Mouse (Mus musculus) liver, embryonic 13.5 days (tissue): ENCODE measurements around the gene Lrguk. TPM values are rescaled to one million over a fixed set of nuclear protein-coding genes. Genes with fewer than 3 reads are reported as not detected.

Experiments used
- ATAC-seq: fragments of 200-750 bp; cut with Nextera tagmentation; 2 replicates; pipeline ENCODE4 v1.8.0; 2017; ENCODE audit warnings: low read depth, mild to moderate bottlenecking, moderate number of reproducible peaks, moderate library complexity
- DNase-seq: peaks from one replicate; pipeline ENCODE4 v3.0.0; 2022
- H3K27ac ChIP-seq: fragments of 300-500 bp; sonication (generic); 2 replicates; pipeline ENCODE4 v1.5.1; 2015; ENCODE audit warnings: moderate library complexity, mild to moderate bottlenecking, inconsistent platforms
- H3K27me3 ChIP-seq: fragments of 300-500 bp; sonication (generic); 2 replicates; pipeline ENCODE4 v1.6.1; 2015; ENCODE audit warnings: mild to moderate bottlenecking, inconsistent platforms
- H3K36me3 ChIP-seq: fragments of 300-500 bp; sonication (generic); 2 replicates; pipeline ENCODE4 v1.6.1; 2015; ENCODE audit warnings: mild to moderate bottlenecking, inconsistent platforms
- H3K4me1 ChIP-seq: fragments of 300-500 bp; sonication (generic); replicated peaks from 2 replicates; pipeline ENCODE4 v1.6.1; 2015; ENCODE audit warnings: inconsistent platforms
- H3K4me2 ChIP-seq: fragments of 300-500 bp; sonication (generic); 2 replicates; pipeline ENCODE4 v1.6.1; 2015; ENCODE audit warnings: inconsistent platforms, mild to moderate bottlenecking, moderate library complexity
- H3K4me3 ChIP-seq: fragments of 300-500 bp; sonication (generic); replicated peaks from 2 replicates; pipeline ENCODE4 v1.5.1; 2015; ENCODE audit warnings: mild to moderate bottlenecking, inconsistent platforms
- H3K9ac ChIP-seq: fragments of 300-500 bp; sonication (generic); 2 replicates; pipeline ENCODE4 v1.6.1; 2015; ENCODE audit warnings: mild to moderate bottlenecking, inconsistent platforms
- H3K9me3 ChIP-seq: fragments of 300-500 bp; sonication (generic); replicated peaks from 2 replicates; pipeline ENCODE4 v1.6.1; 2016; ENCODE audit warnings: inconsistent platforms
- WGBS: fragments of 180-500 bp; shearing (Covaris S2); methylation state at CpG from one replicate; pipeline ENCODE4 v1.1.7; 2015; ENCODE audit not compliant: insufficient replicate concordance; 5-methylcytosine and 5-hydroxymethylcytosine counted together
- polyA plus RNA-seq: library from polyadenylated mRNA; unstranded; fragments of >200 nt; fragmentation: Nextera tagmentation; extraction: Ambion mirVana; gene quantifications from 2 replicates; pipeline ENCODE4 v1.2.1, GENCODE M21; 2015

The Lrguk gene
- polyA plus RNA-seq, 1 experiment from 2014 or later = 0.14 TPM

- ATAC-seq = no peak
- WGBS = 22% methylated on average over 3 of the region's 3 CpGs
- DNase-seq = no peak
Observed at GRCm38 (mm10) chr6:34181961-34182360, 152.7 kb downstream of the Lrguk start.

GRCm38 (mm10) chr6:34183326-34183725 is 154.1 kb downstream of the Lrguk start:
- H3K4me2 ChIP-seq = no peak overlapping the region
- peaks cover 14% of the 10 kb centered on the region for H3K4me1 ChIP-seq
- H3K9me3 ChIP-seq = no peaks in the 10 kb centered on the region
- 48% methylated on average over 3 of the region's 3 CpGs for WGBS
- DNase-seq (no peak), ATAC-seq (no peak)
- no peak overlapping the region for H3K4me3 ChIP-seq
- no peaks in the 10 kb centered on the region for H3K27me3 ChIP-seq
- no peak overlapping the region for H3K27ac ChIP-seq
- H3K36me3 ChIP-seq = no peaks in the 10 kb centered on the region
- H3K9ac ChIP-seq = no peak overlapping the region

More at GRCm38 (mm10) chr6:34181961-34182360, 152.7 kb downstream of the Lrguk start:
- Histone ChIP-seq H3K27me3 (no peaks in the 10 kb centered on the region), H3K4me3 (no peak overlapping the region), H3K9ac (no peak overlapping the region), H3K4me2 (no peak overlapping the region), H3K4me1 (peaks cover 18% of the 10 kb centered on the region), H3K27ac (no peak overlapping the region), H3K36me3 (no peaks in the 10 kb centered on the region), H3K9me3 (no peaks in the 10 kb centered on the region)

Other genes starting within 250 kb of the Lrguk start
- 21.5 and 25.6 TPM in 2 replicates for gene Slc35b4, start 147.7 kb downstream of the Lrguk start, polyA plus RNA-seq